Mouse (Mus musculus) cortical plate, adult 2 months (tissue): ENCODE data around the gene Nfic. TPM values are rescaled to one million over a fixed set of nuclear protein-coding genes. Genes with fewer than 3 reads are reported as not detected.
A peak's percentile ranks its signal among the peaks of the same experiment; 100 is the strongest.

Experiments used
- H3K27ac ChIP-seq: fragments of 200-500 bp; 2 replicates; pipeline ENCODE4 v1.5.1; 2012; ENCODE audit warnings: low read length, control low read depth, inconsistent platforms; ENCODE audit not compliant: insufficient read depth
- H3K4me1 ChIP-seq: fragments of 200-500 bp; 2 replicates; pipeline ENCODE4 v1.6.1; 2011; ENCODE audit warnings: low read length; ENCODE audit not compliant: control insufficient read depth, insufficient read depth
- H3K4me3 ChIP-seq: fragments of 200-500 bp; 2 replicates; pipeline ENCODE4 v1.5.1; 2011; ENCODE audit warnings: mild to moderate bottlenecking, low read length, control low read depth; ENCODE audit not compliant: insufficient read depth
- CTCF ChIP-seq: fragments of 200-500 bp; IDR thresholded peaks from 2 replicates; pipeline ENCODE4 v1.5.1; 2011; ENCODE audit warnings: mild to moderate bottlenecking, control low read depth, low read length; ENCODE audit not compliant: insufficient read depth; ENCODE audit errors: extremely low read depth
- POLR2A ChIP-seq: fragments of 200-500 bp; IDR thresholded peaks from 2 replicates; pipeline ENCODE4 v1.6.1; 2011; ENCODE audit warnings: mild to moderate bottlenecking, low read length, control low read depth; ENCODE audit not compliant: insufficient read depth; ENCODE audit errors: extremely low read depth
- polyA plus RNA-seq: library from polyadenylated mRNA; depleted of rRNA; stranded (reverse); fragments of >200 nt; gene quantifications from 2 replicates; pipeline ENCODE4 v1.2.3, GENCODE M21; 2012

Nfic gene
- polyA plus RNA-seq, 1 experiment = 54.5 TPM

- no peak for TF ChIP-seq POLR2A
- TF ChIP-seq CTCF = peak; percentile 53
- peaks cover 21% of the 10 kb centered on the region for H3K4me1 ChIP-seq
- no peak overlapping the region for H3K4me3 ChIP-seq
- 0 out of 2 replicates have a peak overlapping the region, but pooled peaks have one; percentile 8 for H3K27ac ChIP-seq
These were observed 38.7 kb downstream of the Nfic start for GRCm38 (mm10) chr10:81416581-81417226.

- TF ChIP-seq POLR2A = no peak
- TF ChIP-seq CTCF = no peak
- Histone ChIP-seq H3K4me3 (no peak overlapping the region), H3K4me1 (peaks cover 26% of the 10 kb centered on the region), H3K27ac (peak overlapping the region; percentile 90; the same call in 1 of the 2 replicates)
These were observed 39.7 kb downstream of the Nfic start for GRCm38 (mm10) chr10:81415549-81416310.

- Histone ChIP-seq H3K4me3 (no peak overlapping the region), H3K27ac (peak overlapping the region; percentile 90), H3K4me1 (peaks cover 27% of the 10 kb centered on the region)
- TF ChIP-seq CTCF = no peak
These were observed 40.3 kb downstream of the Nfic start for GRCm38 (mm10) chr10:81415146-81415545.

GRCm38 (mm10) chr10:81414682-81415081 lies 40.8 kb downstream of the Nfic start:
- no peak overlapping the region for H3K4me3 ChIP-seq
- TF ChIP-seq POLR2A = no peak
- peaks cover 27% of the 10 kb centered on the region for H3K4me1 ChIP-seq
- peak overlapping the region; percentile 98 for H3K27ac ChIP-seq

- TF ChIP-seq POLR2A (peak; percentile 20; the same call in 1 of the 2 replicates), CTCF (no peak)
- Histone ChIP-seq H3K4me3 (peak overlapping the region; percentile 16; the same call in 1 of the 2 replicates), H3K27ac (peak overlapping the region; percentile 98), H3K4me1 (peaks cover 25% of the 10 kb centered on the region)
These were observed 41.8 kb downstream of the Nfic start for GRCm38 (mm10) chr10:81413310-81414261.

- Histone ChIP-seq H3K27ac (peak overlapping the region; percentile 98), H3K4me3 (no peak overlapping the region), H3K4me1 (peaks cover 27% of the 10 kb centered on the region)
- no peak for TF ChIP-seq CTCF
- no peak for TF ChIP-seq POLR2A
These were observed 42.7 kb downstream of the Nfic start for GRCm38 (mm10) chr10:81412586-81413309.

- TF ChIP-seq CTCF (no peak), POLR2A (no peak)
- Histone ChIP-seq H3K4me3 (no peak overlapping the region), H3K27ac (peak overlapping the region; percentile 98), H3K4me1 (peaks cover 28% of the 10 kb centered on the region)
These were observed 43.7 kb downstream of the Nfic start for GRCm38 (mm10) chr10:81411471-81412400.

- TF ChIP-seq POLR2A (no peak), CTCF (no peak)
- Histone ChIP-seq H3K4me1 (peaks cover 28% of the 10 kb centered on the region), H3K27ac (peak overlapping the region; percentile 45), H3K4me3 (no peak overlapping the region)
These were observed 44.5 kb downstream of the Nfic start for GRCm38 (mm10) chr10:81410981-81411380.
